Mouse (Mus musculus): ENCODE results near the gene Rasip1.

DNA sequence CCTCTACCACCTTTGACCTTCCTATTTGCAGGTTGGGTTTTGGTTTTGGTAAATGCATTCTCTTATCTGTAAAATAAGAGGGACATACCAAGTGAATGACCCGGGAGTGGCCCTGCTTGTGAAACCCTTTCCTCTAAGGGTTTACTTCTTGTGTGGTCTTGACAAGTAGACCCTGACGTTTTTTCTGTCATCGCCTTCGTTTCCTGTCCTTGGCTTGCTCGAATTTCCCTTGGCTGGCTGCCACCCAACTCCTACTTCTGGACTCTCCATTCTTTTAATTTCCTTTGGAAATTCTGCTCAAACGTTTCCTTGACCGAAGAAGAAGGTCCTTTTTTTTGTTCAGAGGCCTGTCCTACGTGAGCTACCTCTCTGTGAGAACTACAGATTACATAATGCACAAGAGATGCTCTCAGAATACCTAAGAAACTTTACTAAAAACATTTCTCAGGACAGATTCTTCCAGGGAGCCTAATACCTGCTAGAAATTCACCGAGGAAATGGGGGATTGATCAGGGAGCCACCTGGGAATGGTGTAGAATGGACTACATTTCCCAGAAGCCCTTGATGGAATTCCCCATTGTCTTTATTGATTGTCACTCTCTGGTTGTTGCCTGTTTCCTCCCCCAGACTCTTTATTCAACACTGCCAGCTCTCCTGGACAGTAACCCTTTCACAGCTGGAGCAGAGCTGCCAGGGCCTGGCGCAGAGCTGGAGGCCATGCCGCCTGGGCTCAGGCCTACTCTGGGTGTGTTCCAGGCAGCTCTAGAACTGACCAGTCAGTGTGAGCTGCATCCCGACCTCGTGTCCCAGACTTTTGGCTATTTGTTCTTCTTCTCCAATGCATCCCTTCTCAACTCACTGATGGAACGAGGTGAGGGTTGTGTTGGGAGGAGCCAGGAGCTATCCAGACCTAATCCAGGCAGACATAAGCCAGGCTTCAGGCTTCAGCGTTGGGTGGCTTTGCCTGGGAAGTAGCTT is 8.7 kb downstream of the Rasip1 start:
- TF ChIP-seq POLR2A (IDR thresholded peaks at IDR 0.05; ENCODE audit: low read depth, low read length) (no peak), CTCF (IDR thresholded peaks at IDR 0.05; ENCODE audit: borderline replicate concordance, insufficient read depth, low read length) (no peak)
